Mouse (Mus musculus) MEL (cell line): ENCODE data around the gene Camkk2. TPM values are rescaled to one million over a fixed set of nuclear protein-coding genes. Genes with fewer than 3 reads are reported as not detected.

Experiments used
- DNase-seq: peaks from one replicate; pipeline ENCODE4 v3.0.0; 2011; ENCODE audit warnings: low read depth, low spot score
- H3K27ac ChIP-seq: 2 replicates; pipeline ENCODE4 v1.5.1; 2012; ENCODE audit warnings: low read depth, mild to moderate bottlenecking, control low read depth, low read length, moderate library complexity; ENCODE audit not compliant: control insufficient read depth
- H3K27me3 ChIP-seq, 2 experiments: fragments of 150-350 bp in 1 of 2; sonication (generic) in 1 of 2; 2 replicates each; pipeline ENCODE4 v1.6.1; 2012; ENCODE audit warnings: low read length in 2 of 2, mild to moderate bottlenecking in 2 of 2, improper control_type of control experiment in 1 of 2, moderate library complexity in 1 of 2; ENCODE audit not compliant: insufficient read depth in 2 of 2, control insufficient read depth in 1 of 2
- H3K36me3 ChIP-seq, 2 experiments: 2 replicates each; pipeline ENCODE4 v1.6.1; 2012 to 2014; ENCODE audit warnings: low read length in 2 of 2, improper control_type of control experiment in 1 of 2, inconsistent platforms in 1 of 2, mild to moderate bottlenecking in 1 of 2; ENCODE audit not compliant: insufficient read depth in 2 of 2, control insufficient read depth in 1 of 2
- H3K4me1 ChIP-seq, 2 experiments: fragments of 150-350 bp in 1 of 2; sonication (generic) in 1 of 2; 2 replicates each; pipeline ENCODE4 v1.6.1; 2012; ENCODE audit warnings: low read length in 2 of 2, improper control_type of control experiment in 1 of 2, mild to moderate bottlenecking in 1 of 2; ENCODE audit not compliant: insufficient read depth in 2 of 2, control insufficient read depth in 1 of 2
- H3K4me3 ChIP-seq, 2 experiments: fragments of 150-350 bp in 1 of 2; sonication (generic) in 1 of 2; 2 replicates each; pipeline ENCODE4 v1.5.1; 2012; ENCODE audit warnings: low read depth in 2 of 2, low read length in 2 of 2, mild to moderate bottlenecking in 2 of 2, moderate library complexity in 2 of 2, control low read depth in 1 of 2, improper control_type of control experiment in 1 of 2; ENCODE audit not compliant: control insufficient read depth in 1 of 2, insufficient read depth in 1 of 2
- H3K79me2 ChIP-seq: 2 replicates; pipeline ENCODE4 v1.6.1; 2012; ENCODE audit warnings: mild to moderate bottlenecking, low read length, moderate library complexity; ENCODE audit not compliant: control insufficient read depth, poor library complexity, insufficient read depth
- H3K9ac ChIP-seq: 2 replicates; pipeline ENCODE4 v1.6.1; 2012; ENCODE audit warnings: low read depth, mild to moderate bottlenecking, control low read depth, low read length, moderate library complexity; ENCODE audit not compliant: control insufficient read depth, poor library complexity, severe bottlenecking
- H3K9me3 ChIP-seq: fragments of 150-350 bp; sonication (generic); replicated peaks from 2 replicates; pipeline ENCODE4 v1.6.1; 2012; ENCODE audit warnings: mild to moderate bottlenecking, low read length, improper control_type of control experiment, moderate library complexity; ENCODE audit not compliant: insufficient read depth
- BHLHE40 ChIP-seq: IDR thresholded peaks from 2 replicates; pipeline ENCODE4 v1.6.1; 2012; ENCODE audit warnings: low read depth, mild to moderate bottlenecking, inconsistent platforms, low read length, improper control_type of control experiment, borderline replicate concordance
- CTCF ChIP-seq, 3 experiments: IDR thresholded peaks in 2 of 3; conservative IDR thresholded peaks in 1 of 3; 2 replicates each; pipeline ENCODE4 v1.5.1; 2011 to 2012; ENCODE audit warnings: low read length in 3 of 3, low read depth in 2 of 3, mild to moderate bottlenecking in 2 of 3, improper control_type of control experiment in 1 of 3, inconsistent platforms in 1 of 3, mixed read lengths in 1 of 3, moderate library complexity in 1 of 3; ENCODE audit not compliant: control insufficient read depth in 1 of 3, insufficient read depth in 1 of 3, poor library complexity in 1 of 3, severe bottlenecking in 1 of 3
- E2F4 ChIP-seq: IDR thresholded peaks from 2 replicates; pipeline ENCODE4 v1.6.1; 2011; ENCODE audit warnings: low read depth, low read length, improper control_type of control experiment, borderline replicate concordance
- ELF1 ChIP-seq: IDR thresholded peaks from 2 replicates; pipeline ENCODE4 v1.6.1; 2014; ENCODE audit warnings: low read depth, mild to moderate bottlenecking, inconsistent platforms, low read length, improper control_type of control experiment, moderate library complexity
- EP300 ChIP-seq, 2 experiments: IDR thresholded peaks; 2 replicates each; pipeline ENCODE4 v1.6.1; 2011; ENCODE audit warnings: improper control_type of control experiment in 2 of 2, low read length in 2 of 2, low read depth in 1 of 2, mild to moderate bottlenecking in 1 of 2
- KAT2A ChIP-seq: conservative IDR thresholded peaks from 2 replicates; pipeline ENCODE4 v1.6.1; 2012; ENCODE audit warnings: low read depth, low read length, improper control_type of control experiment, inconsistent platforms
- MAFK ChIP-seq: IDR thresholded peaks from 2 replicates; pipeline ENCODE4 v1.6.1; 2011; ENCODE audit warnings: low read depth, mild to moderate bottlenecking, low read length, improper control_type of control experiment, borderline replicate concordance
- MXI1 ChIP-seq: IDR thresholded peaks from 2 replicates; pipeline ENCODE4 v1.6.1; 2011; ENCODE audit warnings: mild to moderate bottlenecking, low read depth, low read length, improper control_type of control experiment
- MYC ChIP-seq: IDR thresholded peaks from 2 replicates; pipeline ENCODE4 v1.6.1; 2011; ENCODE audit warnings: low read depth, mild to moderate bottlenecking, low read length, improper control_type of control experiment, moderate library complexity
- NELFE ChIP-seq: IDR thresholded peaks from 2 replicates; pipeline ENCODE4 v1.6.1; 2011; ENCODE audit warnings: low read depth, low read length, improper control_type of control experiment
- POLR2A ChIP-seq, 2 experiments: IDR thresholded peaks; 2 replicates each; pipeline ENCODE4 v1.6.1; 2011 to 2012; ENCODE audit warnings: low read length in 2 of 2, mild to moderate bottlenecking in 2 of 2, control low read depth in 1 of 2, improper control_type of control experiment in 1 of 2, low read depth in 1 of 2, moderate library complexity in 1 of 2; ENCODE audit not compliant: control insufficient read depth in 1 of 2, insufficient read depth in 1 of 2, poor library complexity in 1 of 2
- POLR2AphosphoS2 ChIP-seq: IDR thresholded peaks from 2 replicates; pipeline ENCODE4 v1.6.1; 2011; ENCODE audit warnings: low read length, improper control_type of control experiment
- RCOR1 ChIP-seq: IDR thresholded peaks from 2 replicates; pipeline ENCODE4 v1.6.1; 2012; ENCODE audit warnings: low read depth, mild to moderate bottlenecking, inconsistent platforms, low read length, improper control_type of control experiment
- SIN3A ChIP-seq: IDR thresholded peaks from 2 replicates; pipeline ENCODE4 v1.6.1; 2012; ENCODE audit warnings: low read length, improper control_type of control experiment, inconsistent platforms
- USF1 ChIP-seq: IDR thresholded peaks from 2 replicates; pipeline ENCODE4 v1.6.1; 2014; ENCODE audit warnings: low read depth, mild to moderate bottlenecking, inconsistent platforms, low read length, improper control_type of control experiment, moderate library complexity
- USF2 ChIP-seq, 2 experiments: IDR thresholded peaks; 2 replicates each; pipeline ENCODE4 v1.6.1; 2011 to 2012; ENCODE audit warnings: improper control_type of control experiment in 2 of 2, low read length in 2 of 2, borderline replicate concordance in 1 of 2, inconsistent platforms in 1 of 2, low read depth in 1 of 2, mild to moderate bottlenecking in 1 of 2; ENCODE audit not compliant: insufficient read depth in 1 of 2
- ZC3H11A ChIP-seq: IDR thresholded peaks from 2 replicates; pipeline ENCODE4 v1.6.1; 2012; ENCODE audit warnings: low read depth, mild to moderate bottlenecking, inconsistent platforms, low read length, improper control_type of control experiment
- ZKSCAN1 ChIP-seq: IDR thresholded peaks from 2 replicates; pipeline ENCODE4 v1.6.1; 2012; ENCODE audit warnings: low read depth, mild to moderate bottlenecking, inconsistent platforms, low read length, improper control_type of control experiment, moderate library complexity
- ZMIZ1 ChIP-seq: IDR thresholded peaks from 2 replicates; pipeline ENCODE4 v1.6.1; 2012; ENCODE audit warnings: low read depth, mild to moderate bottlenecking, inconsistent platforms, low read length, improper control_type of control experiment, moderate library complexity
- ZNF384 ChIP-seq: IDR thresholded peaks from 2 replicates; pipeline ENCODE4 v1.6.1; 2012; ENCODE audit warnings: low read depth, mild to moderate bottlenecking, inconsistent platforms, low read length, improper control_type of control experiment
- polyA plus RNA-seq, 2 experiments: library from polyadenylated mRNA; stranded (reverse) in 1 of 2; unstranded in 1 of 2; fragments of >175 nt in 1 of 2; fragments of >200 nt in 1 of 2; gene quantifications; 2 replicates each; pipeline versions ENCODE4 v1.2.1 to v1.2.4; 2012; ENCODE audit warnings: low replicate concordance in 2 of 2, low read depth in 1 of 2; ENCODE audit not compliant: insufficient read length in 2 of 2, insufficient read depth in 1 of 2, missing spikeins in 1 of 2
- total RNA-seq: library from RNA; depleted of rRNA; stranded (reverse); fragments of 300-350 nt; gene quantifications from 2 replicates; pipeline ENCODE4 v1.2.3, GENCODE M21; 2012

Camkk2 gene
- total and polyA plus RNA-seq, 3 experiments = 23.7 to 24.8 TPM; not detected in 1

DNA sequence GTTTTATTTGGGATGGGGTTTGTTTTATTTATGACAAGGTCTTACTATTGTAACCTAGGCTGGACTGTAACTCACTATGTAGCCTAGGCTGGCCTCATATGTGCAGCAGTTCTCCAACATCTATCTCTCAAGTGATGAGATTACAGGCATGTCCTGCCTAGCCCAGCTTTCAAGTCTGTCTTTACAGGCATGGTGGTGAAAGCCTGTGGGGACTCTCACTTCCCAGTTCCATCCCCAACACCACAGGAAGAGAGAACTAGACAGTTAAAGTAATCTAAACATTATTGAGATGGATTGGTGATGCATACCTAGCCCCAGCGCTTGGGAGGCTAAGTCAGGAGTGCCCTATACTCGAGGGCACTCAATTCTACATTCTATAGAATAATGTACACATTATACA, 9.5 kb upstream of the Camkk2 start:
- no peak for TF ChIP-seq BHLHE40
- no peak for TF ChIP-seq E2F4
- no peak for TF ChIP-seq MXI1
- no peak for TF ChIP-seq POLR2A (IDR thresholded peaks at IDR 0.05; ENCODE audit: control insufficient read depth in 1 of 2, insufficient read depth in 1 of 2, low read depth in 1 of 2, low read length in 2 of 2, poor library complexity in 1 of 2)
- TF ChIP-seq KAT2A = no peak
- TF ChIP-seq SIN3A = no peak
- TF ChIP-seq EP300 (IDR thresholded peaks at IDR 0.05; ENCODE audit: low read depth in 1 of 2, low read length in 2 of 2) = no peak
- no peak for TF ChIP-seq MAFK
- TF ChIP-seq NELFE = no peak
- TF ChIP-seq ELF1 = no peak
- TF ChIP-seq ZKSCAN1 = no peak
- no peak for TF ChIP-seq ZMIZ1
- no peak for TF ChIP-seq USF2 (IDR thresholded peaks at IDR 0.05; ENCODE audit: borderline replicate concordance in 1 of 2, insufficient read depth in 1 of 2, low read depth in 1 of 2, low read length in 2 of 2)
- TF ChIP-seq ZNF384 = no peak
- no peak for TF ChIP-seq ZC3H11A
- no peak for TF ChIP-seq RCOR1
- no peak for TF ChIP-seq CTCF (IDR thresholded peaks at IDR 0.05 in 2 of 3, conservative IDR thresholded peaks at IDR 0.05 in 1 of 3; ENCODE audit: control insufficient read depth in 1 of 3, insufficient read depth in 1 of 3, low read depth in 2 of 3, low read length in 3 of 3, poor library complexity in 1 of 3, severe bottlenecking in 1 of 3)
- no peak for TF ChIP-seq MYC
- H3K4me1 ChIP-seq = peaks cover 0 to 2% of the 10 kb centered on the region in 2 experiments; a peak in 2 of 4 replicates
- no peak overlapping the region for H3K9ac ChIP-seq
- H3K4me3 ChIP-seq = no peak overlapping the region
- H3K9me3 ChIP-seq = no peaks in the 10 kb centered on the region
- no peaks in the 10 kb centered on the region for H3K27me3 ChIP-seq
- no peak overlapping the region for H3K27ac ChIP-seq
- no peak for DNase-seq
- H3K79me2 ChIP-seq = no peaks in the 10 kb centered on the region
- H3K36me3 ChIP-seq = peaks cover 0 to 13% of the 10 kb centered on the region in 2 experiments; a peak in 2 of 4 replicates

DNA sequence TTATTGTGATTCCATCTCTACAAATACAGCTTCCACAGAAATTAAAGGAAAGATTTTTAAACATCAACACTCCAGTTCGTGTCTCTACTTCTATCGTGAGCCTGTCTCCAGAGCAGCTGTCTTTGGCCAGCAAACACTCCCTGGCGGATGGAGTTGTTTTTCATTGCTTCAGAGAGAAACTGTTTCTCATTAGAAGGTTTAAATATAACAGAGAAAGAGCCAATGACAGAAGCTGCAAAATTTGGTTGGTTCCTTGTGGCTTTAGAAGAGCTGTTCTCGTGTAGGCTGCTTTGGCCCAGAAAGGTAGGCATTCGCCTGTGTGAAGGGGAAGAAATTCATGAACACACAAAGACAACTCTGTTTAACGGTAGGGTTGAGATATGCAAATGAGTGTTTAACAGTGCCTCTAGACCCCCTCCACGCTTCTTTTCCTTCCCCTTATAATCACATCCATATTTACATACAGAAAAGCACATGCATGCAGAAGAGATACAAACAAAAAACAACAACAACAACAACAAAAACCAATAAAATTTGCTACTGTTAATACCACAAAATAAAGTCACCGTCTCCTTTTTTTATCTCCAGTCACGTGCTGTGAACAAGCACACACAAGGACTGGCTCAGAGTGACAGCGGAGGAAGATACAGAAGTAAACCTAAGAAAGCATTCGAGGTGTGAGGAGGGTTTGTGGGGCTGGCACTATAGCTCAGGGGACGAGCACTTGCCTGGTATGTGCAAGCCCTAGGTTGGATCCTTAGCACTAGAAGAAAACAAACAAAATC, 7.0 kb upstream of the Camkk2 start:
- TF ChIP-seq USF2 (IDR thresholded peaks at IDR 0.05; ENCODE audit: borderline replicate concordance in 1 of 2, insufficient read depth in 1 of 2, low read depth in 1 of 2, low read length in 2 of 2) (0 out of 4 replicates have a peak, but pooled peaks of 1 of the 2 experiments have one; percentile 11), BHLHE40 (peak; percentile 56; the same call in 1 of the 2 replicates), POLR2AphosphoS2 (no peak), USF1 (peak; percentile 80)
- no peaks in the 10 kb centered on the region for H3K79me2 ChIP-seq
- H3K36me3 ChIP-seq = peaks cover 0 to 10% of the 10 kb centered on the region in 2 experiments; a peak in 3 of 4 replicates
- no peaks in the 10 kb centered on the region for H3K27me3 ChIP-seq
- H3K9me3 ChIP-seq = no peaks in the 10 kb centered on the region
- H3K4me3 ChIP-seq = no peak overlapping the region
- H3K4me1 ChIP-seq = peaks cover under 1 to 2% of the 10 kb centered on the region in 2 experiments; a peak in 2 of 4 replicates
- H3K9ac ChIP-seq = no peak overlapping the region
- H3K27ac ChIP-seq = peak overlapping the region; percentile 25; the same call in 1 of the 2 replicates
- no peak for DNase-seq
